Mouse (Mus musculus) forebrain, embryonic 16.5 days (tissue): ENCODE data around the gene Eefsec. TPM values are rescaled to one million over a fixed set of nuclear protein-coding genes. Genes with fewer than 3 reads are reported as not detected.

Experiments used
- ATAC-seq: fragments of 200-750 bp; cut with Nextera tagmentation; 2 replicates; pipeline ENCODE4 v1.8.0; 2017; ENCODE audit warnings: mild to moderate bottlenecking, moderate library complexity
- H3K27ac ChIP-seq: fragments of 300-500 bp; sonication (generic); 2 replicates; pipeline ENCODE4 v1.5.1; 2014; ENCODE audit warnings: low read length, control low read depth
- H3K27me3 ChIP-seq: fragments of 300-500 bp; sonication (generic); replicated peaks from 2 replicates; pipeline ENCODE4 v1.6.1; 2014; ENCODE audit warnings: low read length; ENCODE audit not compliant: control insufficient read depth, insufficient read depth
- H3K36me3 ChIP-seq: fragments of 300-500 bp; sonication (generic); 2 replicates; pipeline ENCODE4 v1.6.1; 2014; ENCODE audit not compliant: control insufficient read depth, insufficient read depth
- H3K4me1 ChIP-seq: fragments of 300-500 bp; sonication (generic); replicated peaks from 2 replicates; pipeline ENCODE4 v1.6.1; 2014; ENCODE audit warnings: low read length; ENCODE audit not compliant: control insufficient read depth, insufficient read depth
- H3K4me2 ChIP-seq: fragments of 300-500 bp; sonication (generic); 2 replicates; pipeline ENCODE4 v1.6.1; 2014; ENCODE audit warnings: mild to moderate bottlenecking, low read length, control low read depth
- H3K4me3 ChIP-seq: fragments of 300-500 bp; sonication (generic); replicated peaks from 2 replicates; pipeline ENCODE4 v1.5.1; 2014; ENCODE audit warnings: mild to moderate bottlenecking, low read length, control low read depth
- H3K9ac ChIP-seq: fragments of 300-500 bp; sonication (generic); replicated peaks from 2 replicates; pipeline ENCODE4 v1.6.1; 2014; ENCODE audit warnings: low read depth, low read length, control low read depth
- H3K9me3 ChIP-seq: fragments of 300-500 bp; sonication (generic); 2 replicates; pipeline ENCODE4 v1.6.1; 2016; ENCODE audit warnings: low read length; ENCODE audit not compliant: control insufficient read depth
- WGBS: fragments of 180-500 bp; shearing (Covaris S2); extraction: QIAGEN DNeasy Blood & Tissue Kit; methylation state at CpG from one replicate; pipeline ENCODE4 v1.1.7; 2014; 5-methylcytosine and 5-hydroxymethylcytosine counted together
- polyA plus RNA-seq: library from polyadenylated mRNA; unstranded; fragments of >200 nt; fragmentation: Nextera tagmentation; extraction: Ambion mirVana; gene quantifications from 2 replicates; pipeline ENCODE4 v1.2.1, GENCODE M21; 2015

The Eefsec gene
- polyA plus RNA-seq, 1 experiment from 2014 or later: 29.4 TPM

GRCm38 (mm10) chr6:88387836-88388724 is 58.3 kb downstream of the Eefsec start:
- 14% methylated on average over 8 of the region's 8 CpGs for WGBS
- no peaks in the 10 kb centered on the region for H3K9me3 ChIP-seq
- no peaks in the 10 kb centered on the region for H3K36me3 ChIP-seq
- H3K4me1 ChIP-seq: peaks cover 17% of the 10 kb centered on the region
- H3K4me2 ChIP-seq: no peak overlapping the region
- H3K4me3 ChIP-seq: no peak overlapping the region
- peak overlapping the region; percentile 72 for H3K27ac ChIP-seq
- H3K9ac ChIP-seq: no peak overlapping the region
- ATAC-seq: peak; percentile 82
- H3K27me3 ChIP-seq: no peaks in the 10 kb centered on the region

- Histone ChIP-seq H3K9ac (no peak overlapping the region), H3K36me3 (no peaks in the 10 kb centered on the region), H3K4me3 (no peak overlapping the region), H3K4me2 (no peak overlapping the region), H3K27ac (no peak overlapping the region), H3K4me1 (peaks cover 17% of the 10 kb centered on the region), H3K9me3 (no peaks in the 10 kb centered on the region), H3K27me3 (no peaks in the 10 kb centered on the region)
- WGBS: 76% methylated on average over 8 of the region's 8 CpGs
- ATAC-seq: no peak
These were observed 61.8 kb downstream of the Eefsec start for GRCm38 (mm10) chr6:88384420-88385053.

- Histone ChIP-seq H3K4me1 (peaks cover 15% of the 10 kb centered on the region), H3K4me3 (no peak overlapping the region), H3K27me3 (no peaks in the 10 kb centered on the region), H3K9ac (no peak overlapping the region), H3K36me3 (no peaks in the 10 kb centered on the region), H3K27ac (no peak overlapping the region), H3K4me2 (no peak overlapping the region), H3K9me3 (no peaks in the 10 kb centered on the region)
- ATAC-seq: no peak
These were observed 62.6 kb downstream of the Eefsec start for GRCm38 (mm10) chr6:88383734-88384133.

DNA sequence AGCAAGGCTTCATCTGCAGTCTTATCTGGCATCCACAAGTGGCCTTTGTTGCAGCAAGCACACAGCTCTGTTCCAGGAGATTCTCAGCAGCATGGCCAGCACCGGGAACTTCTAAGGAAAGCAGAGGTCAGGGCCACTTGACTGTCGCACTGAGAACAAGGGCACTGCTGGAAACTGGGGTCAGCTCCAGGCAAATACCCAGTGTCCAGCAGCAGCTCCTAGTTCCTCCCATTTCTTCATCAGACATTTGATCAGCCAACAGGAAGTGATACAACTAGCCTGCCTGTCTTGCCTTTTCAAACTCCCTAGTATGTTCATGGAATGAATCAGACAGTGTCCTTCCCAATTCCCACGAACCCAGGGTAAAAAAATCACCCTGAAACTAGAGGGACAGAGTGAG is 66.6 kb downstream of the Eefsec start:
- no peak overlapping the region for H3K4me2 ChIP-seq
- WGBS: 66% methylated on average over 3 of the region's 3 CpGs
- H3K27me3 ChIP-seq: no peaks in the 10 kb centered on the region
- H3K36me3 ChIP-seq: no peaks in the 10 kb centered on the region
- no peak for ATAC-seq
- no peak overlapping the region for H3K4me3 ChIP-seq
- no peak overlapping the region for H3K27ac ChIP-seq
- H3K4me1 ChIP-seq: no peaks in the 10 kb centered on the region
- H3K9ac ChIP-seq: no peak overlapping the region
- H3K9me3 ChIP-seq: no peaks in the 10 kb centered on the region

GRCm38 (mm10) chr6:88378829-88379228 is 67.5 kb downstream of the Eefsec start:
- no peaks in the 10 kb centered on the region for H3K4me1 ChIP-seq
- no peak for ATAC-seq
- H3K9ac ChIP-seq: no peak overlapping the region
- 88% methylated on average over 1 of the region's 1 CpGs for WGBS
- H3K4me3 ChIP-seq: no peak overlapping the region
- H3K36me3 ChIP-seq: no peaks in the 10 kb centered on the region
- no peak overlapping the region for H3K27ac ChIP-seq
- H3K9me3 ChIP-seq: no peaks in the 10 kb centered on the region
- H3K4me2 ChIP-seq: no peak overlapping the region
- H3K27me3 ChIP-seq: no peaks in the 10 kb centered on the region

GRCm38 (mm10) chr6:88374247-88374646 is 72.1 kb downstream of the Eefsec start:
- H3K4me2 ChIP-seq: no peak overlapping the region
- 76% methylated on average over 7 of the region's 7 CpGs for WGBS
- H3K4me1 ChIP-seq: peaks cover 5% of the 10 kb centered on the region
- H3K9ac ChIP-seq: no peak overlapping the region
- ATAC-seq: no peak
- no peaks in the 10 kb centered on the region for H3K27me3 ChIP-seq
- H3K9me3 ChIP-seq: no peaks in the 10 kb centered on the region
- H3K4me3 ChIP-seq: no peak overlapping the region
- H3K36me3 ChIP-seq: no peaks in the 10 kb centered on the region
- no peak overlapping the region for H3K27ac ChIP-seq

DNA sequence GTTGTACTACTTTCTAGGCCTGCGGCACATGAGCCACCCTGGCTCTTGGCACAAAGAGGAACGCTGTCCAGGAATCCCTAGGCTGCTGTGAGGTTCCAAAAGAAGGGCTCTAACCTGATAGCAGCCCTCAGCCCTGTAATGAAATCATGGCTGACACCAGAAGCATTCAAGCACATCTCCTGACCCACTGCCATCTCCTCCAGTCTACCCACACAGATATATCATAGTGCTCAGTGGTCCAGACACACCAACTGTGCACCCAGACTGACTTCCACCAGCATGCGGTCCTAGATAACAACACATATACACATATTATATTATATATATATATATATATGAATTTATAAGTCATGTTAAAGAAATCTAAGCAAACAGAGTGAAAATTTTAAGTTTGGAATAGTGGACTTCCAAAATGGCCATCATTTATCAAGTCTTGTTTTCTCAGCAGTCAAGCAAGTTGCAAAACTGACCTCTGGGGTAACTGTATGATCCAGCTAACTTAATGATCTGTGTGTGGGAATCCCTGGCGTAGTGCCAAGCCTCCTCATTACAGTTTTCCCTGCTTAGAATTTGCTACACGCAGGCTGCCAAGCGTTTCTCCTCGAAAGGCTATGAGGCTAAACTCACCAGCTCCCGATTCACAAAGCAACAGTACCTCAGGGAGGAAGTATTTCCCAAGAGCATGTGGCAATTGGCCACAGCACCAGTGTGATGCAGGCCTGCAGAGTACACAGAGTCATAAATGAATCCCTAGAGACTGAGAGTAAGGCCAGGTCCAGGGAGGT is 76.3 kb downstream of the Eefsec start:
- no peak overlapping the region for H3K4me2 ChIP-seq
- H3K4me3 ChIP-seq: no peak overlapping the region
- 42% methylated on average over 8 of the region's 8 CpGs for WGBS
- ATAC-seq: no peak
- H3K4me1 ChIP-seq: peaks cover 5% of the 10 kb centered on the region
- H3K9ac ChIP-seq: no peak overlapping the region
- no peaks in the 10 kb centered on the region for H3K36me3 ChIP-seq
- no peaks in the 10 kb centered on the region for H3K9me3 ChIP-seq
- no peaks in the 10 kb centered on the region for H3K27me3 ChIP-seq
- H3K27ac ChIP-seq: no peak overlapping the region

GRCm38 (mm10) chr6:88363475-88364012 is 82.8 kb downstream of the Eefsec start:
- H3K4me2 ChIP-seq: no peak overlapping the region
- no peaks in the 10 kb centered on the region for H3K9me3 ChIP-seq
- 79% methylated on average over 1 of the region's 1 CpGs for WGBS
- no peak for ATAC-seq
- H3K9ac ChIP-seq: no peak overlapping the region
- H3K4me1 ChIP-seq: no peaks in the 10 kb centered on the region
- H3K4me3 ChIP-seq: no peak overlapping the region
- H3K36me3 ChIP-seq: no peaks in the 10 kb centered on the region
- H3K27ac ChIP-seq: no peak overlapping the region
- H3K27me3 ChIP-seq: no peaks in the 10 kb centered on the region

GRCm38 (mm10) chr6:88361096-88361495 is 85.2 kb downstream of the Eefsec start:
- Histone ChIP-seq H3K27ac (no peak overlapping the region), H3K36me3 (no peaks in the 10 kb centered on the region), H3K27me3 (no peaks in the 10 kb centered on the region), H3K4me1 (no peaks in the 10 kb centered on the region), H3K4me2 (no peak overlapping the region), H3K9ac (no peak overlapping the region), H3K4me3 (no peak overlapping the region), H3K9me3 (no peaks in the 10 kb centered on the region)
- WGBS: 78% methylated on average over 1 of the region's 1 CpGs
- no peak for ATAC-seq
